Mouse (Mus musculus) spleen, adult 2 months (tissue): Measurements from ENCODE around the gene Serp2.

Experiments used
- CTCF ChIP-seq: fragments of 200-500 bp; IDR thresholded peaks from 2 replicates; pipeline ENCODE4 v1.5.1; 2011; ENCODE audit warnings: mild to moderate bottlenecking, inconsistent platforms; ENCODE audit not compliant: insufficient read depth, insufficient read length, insufficient replicate concordance; ENCODE audit errors: extremely low read depth
- POLR2A ChIP-seq: fragments of 200-500 bp; IDR thresholded peaks from 2 replicates; pipeline ENCODE4 v1.6.1; 2011; ENCODE audit warnings: low read depth, low read length, inconsistent platforms

DNA sequence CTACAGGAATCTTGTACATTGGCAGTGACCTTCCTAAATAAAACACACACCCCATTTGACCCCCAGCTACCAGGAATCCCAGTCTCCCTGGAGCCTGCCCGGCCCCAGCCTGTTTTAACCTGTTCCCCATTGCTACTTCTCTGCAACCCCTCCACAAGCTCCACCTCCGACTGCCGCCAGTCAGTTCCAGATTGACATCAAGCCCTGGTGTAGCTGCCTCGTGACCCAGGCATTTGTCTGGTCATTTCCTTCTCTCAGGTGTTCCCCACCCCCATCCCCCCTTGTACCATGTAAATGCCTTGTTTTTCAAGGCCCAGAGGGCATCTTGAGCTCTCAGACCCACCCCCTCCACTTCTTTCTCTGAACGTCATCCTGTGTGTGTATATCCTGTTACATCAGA, 61.7 kb downstream of the Serp2 start:
- TF ChIP-seq CTCF (no peak), POLR2A (no peak)
